Mouse (Mus musculus) B cell, adult 2 months (primary cell): Measurements from ENCODE around the gene Kirrel.

Experiments
- DNase-seq, 2 experiments: peaks; one replicate each; pipeline ENCODE4 v3.0.0; 2022

Kirrel gene

DNA sequence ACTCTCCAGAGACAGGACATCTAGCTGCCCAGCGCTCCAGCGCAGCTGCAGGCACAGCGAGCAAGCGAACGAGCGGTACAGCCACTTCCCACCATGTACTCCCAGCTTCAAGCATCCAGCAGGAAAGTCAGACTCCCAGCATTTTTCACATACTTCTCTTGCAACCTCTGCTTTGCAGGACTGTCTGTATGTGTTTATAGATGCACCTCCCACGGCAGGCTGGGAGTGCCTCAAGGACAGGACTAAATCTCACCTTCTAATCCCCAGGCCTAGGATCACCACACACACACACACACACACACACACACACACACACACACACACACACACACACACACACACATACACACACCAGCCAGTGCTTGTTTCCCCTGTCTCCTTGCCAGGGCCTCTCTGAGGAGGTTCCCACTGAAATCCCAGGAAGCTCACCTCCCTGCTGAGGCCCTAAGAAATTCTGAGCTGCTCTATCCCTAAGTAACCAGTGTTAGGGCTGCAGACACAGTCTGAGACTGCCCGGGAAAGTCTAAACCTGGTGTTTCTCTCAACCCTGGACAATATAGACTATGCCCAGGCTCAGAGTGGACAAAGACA, 9.2 kb downstream of the Kirrel start:
- no peak for DNase-seq

DNA sequence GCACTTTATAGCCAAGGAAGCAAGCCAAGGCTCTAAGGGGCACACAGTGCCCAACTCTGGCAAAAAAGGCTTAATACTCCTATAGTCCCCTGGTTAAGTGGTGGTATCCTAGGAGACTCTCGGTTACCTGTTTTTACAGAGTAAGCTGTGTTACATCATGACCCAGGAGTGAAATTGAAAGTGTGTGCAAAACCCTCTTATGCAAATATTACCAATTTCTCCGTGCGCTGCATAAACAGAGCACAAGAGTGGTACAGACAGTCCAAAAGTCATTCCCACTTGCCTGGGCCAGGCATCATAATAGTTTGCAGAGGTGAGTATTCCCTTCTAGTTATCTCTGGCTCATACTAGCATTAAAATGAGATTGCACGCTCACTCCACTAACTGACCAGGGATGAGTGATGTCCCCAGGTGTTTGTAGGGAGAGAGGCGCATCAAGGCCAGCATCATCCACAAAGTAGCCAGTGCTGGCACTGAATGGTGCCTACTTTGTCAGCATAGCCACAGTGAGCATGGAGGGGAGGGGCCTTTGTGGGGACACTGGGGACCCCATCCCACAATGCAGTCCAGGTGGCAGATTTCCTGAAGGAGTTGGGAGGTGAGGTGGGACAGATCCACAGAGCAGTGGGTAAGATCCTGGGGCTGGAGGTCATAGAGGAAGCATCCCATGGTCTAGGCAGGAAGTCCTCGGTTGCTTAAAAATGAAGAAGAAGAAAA, 10.3 kb downstream of the Kirrel start:
- peak in 1 of 2 experiments; percentile 3 for DNase-seq

DNA sequence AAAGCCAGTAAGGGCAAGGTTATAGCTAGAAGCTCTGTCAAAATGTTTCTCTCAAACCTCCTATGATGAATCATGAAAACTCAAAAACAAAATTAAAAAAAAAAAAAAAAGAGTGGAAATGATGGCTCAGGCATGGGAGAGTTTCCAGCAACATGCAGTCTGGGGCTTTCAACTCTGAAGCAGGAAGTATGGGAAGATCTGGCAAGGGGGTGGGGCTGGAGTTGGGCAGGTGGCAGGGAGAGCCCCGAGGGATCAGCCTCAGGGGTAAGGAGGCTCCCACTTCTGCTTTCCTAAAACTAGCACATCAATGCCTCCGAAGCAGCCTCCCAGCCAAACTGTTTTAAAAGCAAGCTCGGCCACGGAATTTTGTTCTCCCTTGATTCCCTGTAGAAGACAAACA, 11.4 kb downstream of the Kirrel start:
- DNase-seq, result peak; percentile 15

DNA sequence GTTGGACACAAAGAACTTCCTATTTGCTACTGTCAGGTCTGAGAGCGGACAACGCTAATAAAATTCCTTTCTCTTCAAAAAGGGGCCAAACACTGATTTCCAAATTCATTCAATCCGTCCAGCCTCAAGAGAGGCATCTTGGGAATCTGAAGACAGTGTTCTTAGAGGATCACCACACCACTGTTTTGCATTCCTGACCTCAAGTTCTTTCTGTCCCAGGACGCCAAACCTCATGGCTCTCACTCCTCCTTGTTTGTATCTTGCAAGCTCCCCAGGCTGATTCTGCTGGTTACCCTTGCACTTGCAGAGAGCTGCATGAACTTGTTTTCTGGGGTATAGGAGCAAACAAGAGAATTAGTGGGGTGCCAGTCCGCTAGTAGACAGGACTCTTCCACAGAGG, 12.2 kb downstream of the Kirrel start:
- DNase-seq, result no peak

DNA sequence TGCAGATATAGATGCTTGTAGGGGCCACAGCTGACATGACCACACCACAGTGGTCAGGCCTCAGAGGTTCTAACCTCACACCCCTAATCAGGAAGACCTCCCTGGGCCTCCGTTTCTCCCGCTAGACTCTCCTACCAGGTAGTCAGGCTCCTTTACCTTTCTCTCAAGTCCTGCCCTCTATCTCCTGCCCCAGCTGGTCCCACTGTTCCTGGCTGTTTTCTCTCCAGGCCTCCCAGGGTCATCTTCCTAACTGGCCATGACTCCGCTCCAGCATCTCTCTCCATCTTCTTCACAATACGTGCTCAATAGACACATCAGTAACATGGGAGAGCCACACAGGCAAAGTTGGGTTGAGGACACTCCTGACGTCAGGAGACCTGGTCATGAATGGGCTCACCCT, 12.9 kb downstream of the Kirrel start:
- no peak for DNase-seq

DNA sequence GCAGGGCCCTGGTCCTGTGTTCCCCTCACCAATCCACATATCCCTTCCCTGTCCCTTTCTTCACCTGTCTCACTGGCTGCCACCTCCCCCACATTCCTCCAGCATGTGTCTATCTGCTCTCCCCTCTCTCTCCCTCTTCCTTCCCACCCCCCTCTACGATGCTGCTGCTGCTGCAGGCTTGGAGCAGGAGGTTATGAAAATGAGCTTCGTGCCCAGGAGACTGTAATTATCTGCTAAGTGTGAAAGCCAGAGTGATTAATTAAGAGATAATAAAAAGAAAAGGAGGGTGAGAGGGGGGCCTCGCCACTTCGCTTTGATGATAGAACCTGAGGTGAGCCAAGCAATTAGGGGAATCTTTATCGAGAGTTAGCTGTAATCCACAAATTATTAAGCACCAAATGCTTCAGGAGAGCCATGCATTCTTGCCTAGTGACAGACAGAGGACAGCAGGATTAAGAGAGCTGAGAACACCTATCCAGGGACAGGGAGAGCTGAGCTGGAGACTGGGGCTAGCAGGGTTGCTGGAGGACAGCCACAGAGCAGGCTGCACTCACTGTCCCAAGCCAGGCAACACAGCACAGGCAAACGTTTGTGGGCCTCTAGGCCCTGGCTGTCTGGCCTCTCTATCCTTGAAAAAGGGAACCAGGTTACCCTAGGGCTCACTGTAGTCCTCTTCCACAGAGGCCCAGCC, 13.6 kb downstream of the Kirrel start:
- no peak for DNase-seq

DNA sequence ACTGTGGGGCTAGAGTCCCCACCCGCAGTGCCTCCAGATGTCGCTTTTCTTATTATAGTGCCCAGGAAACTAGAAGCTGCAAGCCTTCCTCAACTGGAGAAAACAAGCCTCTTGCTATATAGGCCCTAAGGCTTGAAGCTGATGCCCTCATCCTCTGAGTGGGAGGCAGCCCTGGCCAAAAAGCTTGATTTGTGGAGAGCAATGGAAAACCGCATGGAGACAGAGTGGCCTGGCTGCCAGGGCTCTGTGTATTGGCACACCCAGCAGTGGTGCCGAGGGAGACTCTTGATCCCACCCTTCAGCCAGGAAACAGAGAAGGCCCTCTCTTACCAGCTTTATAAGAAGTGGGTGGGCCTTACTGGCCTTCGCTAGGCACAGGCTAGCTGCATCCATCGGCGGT, 15.4 kb downstream of the Kirrel start:
- no peak for DNase-seq

DNA sequence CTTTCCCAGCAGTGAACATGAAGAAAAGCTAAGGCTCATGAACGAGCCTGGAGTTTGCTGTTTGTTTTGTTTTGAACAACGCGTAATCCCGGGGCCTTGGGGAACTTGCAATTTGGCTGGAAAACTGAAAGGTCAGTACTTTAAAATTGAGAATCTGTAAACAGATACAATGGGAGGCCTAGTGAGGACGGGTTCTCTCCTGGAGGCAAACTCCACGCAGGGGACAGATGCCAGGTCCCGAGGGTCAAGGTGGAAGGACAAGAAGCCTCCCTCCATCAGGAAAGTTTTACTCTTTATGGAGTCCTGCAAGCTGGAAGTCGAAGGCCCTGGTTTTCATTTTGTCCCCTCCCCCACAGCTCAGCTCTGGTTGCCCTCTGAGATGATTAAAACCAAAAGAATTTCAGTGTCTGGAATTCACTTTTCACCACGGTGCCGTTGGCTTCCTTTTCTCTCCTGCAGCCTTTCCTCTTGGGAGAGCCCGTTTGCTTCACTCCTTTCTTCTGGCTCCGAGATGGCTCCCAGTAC, 16.7 kb downstream of the Kirrel start:
- DNase-seq, result no peak

DNA sequence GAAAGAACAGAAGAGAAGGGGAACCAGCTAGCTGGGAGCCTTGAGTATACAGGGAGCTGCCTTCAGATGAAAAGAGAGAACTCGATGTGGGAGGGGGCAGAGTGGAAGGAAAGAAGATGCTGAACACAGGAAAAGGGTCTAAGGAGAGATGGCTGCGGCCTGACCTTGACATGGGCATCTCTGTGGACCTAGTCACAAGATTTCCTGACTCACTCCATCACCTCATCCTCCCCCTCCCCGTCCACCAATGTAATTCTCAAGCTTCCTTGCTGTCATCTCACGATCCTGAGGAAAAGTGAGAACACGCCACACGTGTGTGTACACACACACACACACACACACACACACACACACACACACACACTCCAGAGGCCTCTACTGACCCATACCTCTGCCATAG, 17.2 kb downstream of the Kirrel start:
- DNase-seq, result no peak

DNA sequence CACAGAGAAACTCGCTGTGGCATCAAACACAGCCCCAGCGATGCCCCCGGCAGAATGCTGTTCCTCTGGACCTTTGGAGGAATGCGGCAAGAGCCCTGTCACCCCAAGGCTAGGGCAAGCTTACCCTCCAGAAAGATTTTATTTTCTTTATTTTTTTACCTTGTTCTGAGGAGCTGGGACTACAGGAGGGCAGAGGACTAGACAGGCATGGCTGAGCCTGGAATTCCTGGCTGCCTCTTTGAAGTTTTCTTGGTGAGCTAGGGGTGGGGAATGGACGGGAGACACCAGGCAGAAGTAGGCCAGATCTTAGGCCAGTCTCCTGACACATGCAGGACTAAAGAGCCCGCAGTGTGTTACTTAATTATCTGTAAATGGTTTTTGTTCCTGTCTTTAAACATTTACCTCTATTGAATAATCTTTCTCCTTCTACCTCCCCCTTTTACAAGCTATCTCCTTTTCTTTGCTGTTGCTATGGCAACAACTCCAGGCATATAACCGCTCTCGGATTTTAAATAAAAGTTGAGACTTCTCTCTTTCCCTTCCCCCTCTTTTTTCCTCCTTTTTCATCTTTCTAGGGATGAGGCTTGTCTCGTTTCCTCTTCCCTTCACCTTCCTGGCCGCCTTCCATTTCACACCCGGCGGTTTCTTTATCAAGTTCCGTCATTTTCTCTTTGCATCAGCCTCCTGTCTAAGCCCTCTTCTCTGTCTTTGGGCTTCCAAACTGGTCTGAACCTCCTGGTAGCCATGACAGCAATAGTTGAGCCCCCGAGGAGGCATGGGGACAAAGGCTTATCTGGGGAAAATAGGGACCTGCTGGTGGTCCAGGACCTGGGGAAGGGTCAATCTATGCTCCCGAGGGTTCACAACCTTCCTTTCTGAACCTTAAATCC, 19.9 kb downstream of the Kirrel start:
- DNase-seq, result no peak

DNA sequence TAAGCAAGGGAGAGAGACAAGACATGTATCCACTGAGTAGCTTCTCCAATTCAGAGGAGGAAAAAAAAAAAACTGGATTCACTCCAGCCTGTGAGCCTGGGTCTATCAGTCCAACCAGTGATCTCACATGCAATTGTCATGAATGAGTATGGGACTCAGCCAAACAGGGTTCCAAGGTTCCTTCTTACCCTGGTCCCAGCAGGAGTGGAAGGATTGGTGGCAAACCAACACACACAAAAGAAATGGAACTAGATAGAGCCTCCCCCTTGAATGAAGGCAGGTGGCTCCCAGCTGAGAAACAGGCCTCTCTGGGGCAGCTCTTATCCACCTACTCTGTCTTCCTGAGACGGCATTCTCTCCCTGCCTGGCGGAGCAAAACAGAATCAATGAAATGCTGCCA, 21.5 kb downstream of the Kirrel start:
- no peak for DNase-seq

DNA sequence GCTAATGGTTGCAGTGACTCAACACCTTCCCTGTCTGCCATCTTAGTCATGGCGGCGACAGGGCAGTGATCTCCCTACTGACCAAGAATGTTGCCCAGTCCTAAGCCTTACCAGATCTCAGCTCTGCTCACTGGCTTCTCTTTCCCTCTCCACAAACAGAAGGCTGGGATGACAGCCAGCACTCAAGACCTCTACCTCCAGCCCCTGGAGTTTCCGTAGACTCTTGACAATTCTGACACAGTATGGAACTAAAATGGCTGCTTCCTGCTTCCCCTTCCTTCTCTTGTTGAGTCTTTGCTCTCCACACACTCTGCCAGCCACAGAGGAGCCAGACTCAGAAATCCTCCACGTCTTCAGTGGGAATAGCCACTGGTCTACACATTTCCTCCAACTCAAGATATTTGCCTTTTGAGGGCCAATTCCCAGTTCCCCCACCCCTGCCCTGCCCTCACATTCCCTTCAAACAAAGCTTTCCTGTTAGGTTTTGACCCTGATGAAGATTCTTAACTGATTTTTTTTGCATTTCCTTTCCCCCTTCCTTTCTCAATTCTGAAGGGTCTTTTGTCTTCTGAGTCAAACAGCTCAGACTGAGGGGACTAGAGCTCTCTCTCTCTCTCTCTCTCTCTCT, 22.3 kb downstream of the Kirrel start:
- DNase-seq, result no peak

DNA sequence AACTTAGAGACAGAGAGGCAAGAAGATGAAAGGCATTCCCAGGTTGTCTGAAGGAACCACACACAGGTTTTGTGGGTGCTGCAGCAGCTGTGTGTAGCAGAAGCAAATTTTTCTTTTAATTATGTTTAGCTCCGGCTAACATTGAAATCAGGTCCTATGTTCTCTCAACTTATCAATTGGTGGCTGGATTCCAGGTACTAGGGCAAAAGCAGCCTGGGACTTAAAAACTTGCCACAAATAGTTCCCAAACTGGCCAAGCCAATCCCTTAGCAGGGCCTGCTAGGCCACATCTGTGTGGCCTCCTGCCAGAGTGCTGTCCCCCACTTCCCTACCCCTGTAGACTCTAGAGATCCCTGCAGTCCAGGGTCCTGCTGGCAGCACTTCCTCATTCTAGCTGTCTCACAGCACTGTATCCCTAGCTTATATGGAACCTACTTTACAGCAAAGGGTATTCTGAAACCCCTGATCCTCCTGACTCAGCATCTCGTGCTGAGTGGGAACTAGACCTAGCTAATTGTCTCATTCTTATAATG, 23.2 kb downstream of the Kirrel start:
- no peak for DNase-seq

DNA sequence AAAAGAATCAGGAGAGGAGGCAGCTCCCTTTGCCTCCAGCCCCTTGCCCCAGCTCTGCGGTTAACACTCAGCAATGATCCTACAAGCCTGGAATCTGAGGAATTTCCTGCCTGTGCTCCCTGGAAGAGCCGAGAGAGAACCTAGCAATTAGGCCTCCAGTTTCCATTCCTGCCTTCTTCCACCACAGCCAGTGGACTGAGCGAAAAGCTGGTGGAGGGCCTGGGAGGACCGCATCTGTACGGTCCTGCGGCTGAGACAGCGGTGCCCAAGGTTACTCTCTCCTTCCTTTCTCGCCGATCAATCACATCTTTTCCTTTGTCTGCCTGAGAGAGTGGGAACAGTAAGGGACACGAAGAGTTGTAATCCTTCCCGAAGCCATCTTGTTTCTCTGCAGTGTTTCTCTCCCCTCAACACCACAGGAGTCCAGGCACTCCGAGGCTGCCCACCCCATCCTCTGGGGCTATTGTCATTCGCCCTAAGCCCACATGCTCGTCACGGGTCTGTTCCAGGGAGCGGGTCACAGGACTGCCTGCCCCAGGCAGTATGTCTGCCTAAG, 23.8 kb downstream of the Kirrel start:
- no peak for DNase-seq

DNA sequence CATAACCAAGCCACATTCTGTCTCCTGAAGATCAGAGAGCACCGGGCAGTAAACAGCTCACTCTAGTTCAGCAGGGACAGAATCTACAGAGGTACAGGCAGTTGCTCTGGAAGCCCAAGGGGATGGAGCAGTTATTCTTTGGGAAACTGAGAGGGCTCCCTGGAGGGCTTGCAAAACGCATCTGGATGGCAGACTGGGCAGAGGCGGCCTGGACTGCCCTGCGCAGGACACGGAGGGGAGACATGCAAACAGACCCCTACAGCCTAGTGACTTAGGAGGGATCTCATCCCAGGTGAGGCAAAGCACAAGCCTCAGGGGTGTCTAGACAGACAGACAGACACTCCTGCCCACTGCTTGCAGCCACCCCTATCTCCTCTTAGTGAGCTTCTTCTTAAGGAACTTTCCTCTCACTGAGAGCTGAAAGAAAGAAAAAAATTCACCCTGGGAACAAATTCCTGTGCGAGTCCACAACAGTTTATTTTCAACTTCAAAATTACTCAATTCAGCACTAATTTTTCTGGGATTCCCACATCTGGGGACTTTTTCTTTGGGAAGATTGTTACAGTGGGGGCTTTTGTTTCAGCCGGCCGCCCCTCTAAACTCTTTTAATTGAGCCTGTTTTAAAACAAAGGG, 24.4 kb downstream of the Kirrel start:
- no peak for DNase-seq

DNA sequence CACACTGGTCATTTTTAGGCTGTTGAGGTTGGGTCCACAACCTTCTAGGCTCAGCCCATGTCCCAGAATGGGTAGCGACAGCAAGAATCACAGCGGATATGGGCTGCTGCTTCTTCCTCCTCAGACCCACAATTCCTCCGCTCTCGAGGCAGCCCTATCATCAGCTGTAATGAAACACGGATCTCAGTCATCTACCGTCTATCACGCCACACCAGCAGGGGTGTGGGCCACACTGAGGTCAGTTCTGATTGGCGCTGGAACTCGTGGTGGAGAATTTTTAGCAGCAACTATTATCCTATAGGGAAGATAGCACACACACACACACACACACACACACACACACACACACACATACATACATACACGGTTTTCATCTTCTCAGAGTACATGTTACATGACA, 25.1 kb downstream of the Kirrel start:
- no peak for DNase-seq

DNA sequence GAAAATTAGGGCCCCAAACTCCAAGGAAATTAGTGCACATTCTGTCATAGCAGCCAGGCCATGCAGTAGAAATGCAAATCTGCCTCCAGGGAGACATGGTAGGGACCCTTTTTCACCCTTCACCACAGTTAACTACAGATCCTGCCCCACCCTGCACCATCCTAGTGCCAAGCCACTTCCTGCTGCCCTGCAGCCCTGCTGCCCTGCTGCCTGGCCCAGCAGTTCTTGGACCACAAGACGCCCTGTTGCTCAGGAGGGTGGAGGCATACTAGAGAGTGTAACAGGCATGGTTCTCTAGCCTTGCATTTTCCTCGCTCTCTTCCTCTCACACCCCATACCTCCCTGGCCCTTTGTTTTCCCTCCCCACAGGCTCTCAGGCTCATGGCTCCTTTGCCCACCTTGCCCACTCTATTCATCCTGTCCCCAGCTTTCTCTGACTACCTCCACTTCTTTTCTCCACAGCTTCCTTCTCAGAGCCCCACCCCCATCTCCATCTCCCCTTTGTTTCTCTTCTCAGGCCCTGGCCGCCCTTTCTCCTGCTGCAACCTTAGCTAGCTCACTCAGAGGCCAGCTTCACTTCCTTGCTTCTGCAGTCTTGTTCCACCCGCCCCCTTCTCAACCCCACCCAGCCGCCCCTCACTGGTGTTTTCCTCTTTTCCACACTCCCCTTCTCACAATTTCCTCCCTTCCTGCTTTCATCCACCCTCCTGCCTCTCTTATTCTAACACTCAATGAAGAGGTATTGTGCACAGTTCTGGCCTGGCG, 29.9 kb downstream of the Kirrel start:
- DNase-seq, result no peak

DNA sequence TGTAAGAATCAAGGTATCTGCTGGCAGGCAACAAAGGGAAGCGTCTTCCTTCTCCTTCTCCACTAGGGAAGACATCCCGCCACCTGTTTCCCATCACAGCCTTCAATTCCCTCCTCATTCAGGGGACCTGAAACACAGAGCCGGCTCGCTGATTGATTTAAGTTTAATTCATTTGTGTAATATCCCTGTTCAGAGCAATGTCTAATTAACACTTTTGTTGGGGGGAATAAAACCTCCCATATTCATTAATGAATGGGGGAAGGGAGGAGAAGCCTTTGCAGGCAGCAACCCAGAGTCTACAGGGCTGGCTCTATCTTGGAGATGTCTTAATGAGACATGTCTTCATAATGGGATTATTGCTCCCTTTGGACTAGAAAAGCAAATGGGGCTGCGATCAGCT, 34.3 kb downstream of the Kirrel start:
- no peak for DNase-seq

DNA sequence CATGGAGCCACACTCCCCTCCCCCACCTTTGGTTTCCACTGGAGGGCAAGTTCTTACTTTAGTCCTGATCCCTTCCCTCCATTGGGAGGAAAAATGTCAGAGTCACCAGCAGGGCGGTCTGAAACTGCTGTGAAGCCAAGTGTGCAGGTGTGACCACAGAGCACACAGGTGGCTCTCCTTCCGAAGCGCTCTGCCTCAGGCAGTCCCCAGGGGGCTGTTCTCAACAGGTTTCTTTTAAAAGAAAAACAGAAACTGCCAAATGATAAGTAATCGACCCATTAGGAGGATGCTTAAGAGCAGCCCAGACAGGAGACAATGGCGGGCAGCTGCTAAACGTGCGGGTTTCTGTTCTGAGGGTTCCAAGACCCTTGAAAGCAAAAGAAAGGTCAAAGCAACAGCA, 37.8 kb downstream of the Kirrel start:
- peak; percentile 16 to 24 for DNase-seq

DNA sequence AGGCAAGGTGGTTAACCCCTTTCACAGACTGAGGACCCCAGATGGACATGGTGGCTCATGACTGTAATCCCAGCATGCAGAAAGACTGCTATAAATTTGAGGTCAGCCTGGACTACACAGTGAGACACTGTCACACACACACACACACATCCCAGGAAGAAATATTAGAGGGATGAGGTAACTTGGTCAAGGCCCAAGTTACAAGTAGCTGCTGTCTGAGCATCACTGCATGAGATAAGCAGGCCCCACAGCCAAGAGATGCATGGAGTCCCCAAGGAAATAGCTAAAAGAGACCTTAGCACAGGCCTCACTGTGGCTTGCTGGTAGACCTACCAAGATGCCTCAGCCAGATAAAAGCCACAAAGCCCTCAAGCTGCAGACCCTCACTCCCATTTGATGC, 39.6 kb downstream of the Kirrel start:
- no peak for DNase-seq
